Mouse (Mus musculus) cortical plate, adult 2 months (tissue): ENCODE data around the gene Arid3b.

Experiments
- CTCF ChIP-seq: fragments of 200-500 bp; IDR thresholded peaks from 2 replicates; pipeline ENCODE4 v1.5.1; 2011; ENCODE audit warnings: mild to moderate bottlenecking, control low read depth, low read length; ENCODE audit not compliant: insufficient read depth; ENCODE audit errors: extremely low read depth
- POLR2A ChIP-seq: fragments of 200-500 bp; IDR thresholded peaks from 2 replicates; pipeline ENCODE4 v1.6.1; 2011; ENCODE audit warnings: mild to moderate bottlenecking, low read length, control low read depth; ENCODE audit not compliant: insufficient read depth; ENCODE audit errors: extremely low read depth

- no peak for TF ChIP-seq POLR2A
- no peak for TF ChIP-seq CTCF
Measured at GRCm38 (mm10) chr9:57874994-57875393, 38.4 kb upstream of the Arid3b start.
